Mouse (Mus musculus): ENCODE data around the gene Slc45a1.

GRCm38 (mm10) chr4:150678789-150679188 is 26.8 kb upstream of the Slc45a1 start:
- TF ChIP-seq GATA1 (IDR thresholded peaks at IDR 0.05; ENCODE audit: borderline replicate concordance, low read length), result no peak
- no peak for TF ChIP-seq FLI1 (IDR thresholded peaks at IDR 0.05; ENCODE audit: low read length)

Measured in megakaryocyte, embryonic 14.5 days (primary cell).